Mouse (Mus musculus): ENCODE results near the gene Gm10837.
A peak's percentile ranks its signal among the peaks of the same experiment; 100 is the strongest.

Gene Gm10837

DNA sequence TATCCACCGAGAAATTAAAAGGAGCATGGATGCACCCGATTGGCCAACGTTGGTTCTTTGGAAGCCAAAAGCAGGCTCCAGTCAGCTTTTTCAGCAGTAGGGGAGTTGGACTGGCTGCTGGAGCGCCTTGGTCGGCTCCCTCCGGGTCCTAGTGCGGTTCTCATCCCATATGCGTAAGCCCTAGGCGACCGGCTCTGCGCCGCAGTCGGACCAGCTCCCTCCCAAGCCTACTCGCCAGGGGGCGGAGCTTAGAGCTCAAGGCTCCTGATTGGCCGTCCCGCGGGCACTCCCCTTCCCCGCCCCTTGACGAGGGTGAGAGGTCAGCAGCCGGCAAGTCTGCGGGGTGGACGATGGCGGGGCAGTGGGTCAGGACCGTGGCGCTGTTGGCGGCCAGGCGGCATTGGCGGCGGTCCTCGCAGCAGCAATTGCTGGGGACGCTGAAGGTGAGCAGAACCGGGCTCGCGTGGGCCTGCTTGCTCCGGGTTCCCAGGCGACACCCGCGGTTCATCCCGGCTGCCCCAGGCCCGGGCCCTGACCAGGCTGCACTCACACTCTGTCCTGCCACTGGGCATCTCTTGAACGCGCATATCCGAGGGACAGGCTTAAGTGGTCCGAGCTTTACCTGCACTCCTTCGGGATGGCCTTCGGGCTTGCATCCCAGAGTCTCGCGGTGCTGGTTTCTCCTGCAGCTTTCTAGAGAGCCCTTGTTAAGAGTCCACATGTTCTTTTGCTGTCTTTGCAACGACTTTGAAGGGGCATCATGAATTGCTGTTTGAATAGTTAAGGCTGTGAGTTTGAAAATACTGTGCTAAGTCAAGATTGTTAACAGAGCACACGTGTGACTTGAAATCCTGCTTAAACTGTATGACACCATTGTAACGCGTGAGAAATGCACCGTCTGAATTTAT, 43.9 kb downstream of the Gm10837 start, which contains the start of gene Pcca:
Gene Pcca, plus strand, starts transcription at position 308 of the 908 bp plus-strand sequence.
- DNase-seq (ENCODE audit: low read depth, low spot score) = peak; percentile 98

DNA sequence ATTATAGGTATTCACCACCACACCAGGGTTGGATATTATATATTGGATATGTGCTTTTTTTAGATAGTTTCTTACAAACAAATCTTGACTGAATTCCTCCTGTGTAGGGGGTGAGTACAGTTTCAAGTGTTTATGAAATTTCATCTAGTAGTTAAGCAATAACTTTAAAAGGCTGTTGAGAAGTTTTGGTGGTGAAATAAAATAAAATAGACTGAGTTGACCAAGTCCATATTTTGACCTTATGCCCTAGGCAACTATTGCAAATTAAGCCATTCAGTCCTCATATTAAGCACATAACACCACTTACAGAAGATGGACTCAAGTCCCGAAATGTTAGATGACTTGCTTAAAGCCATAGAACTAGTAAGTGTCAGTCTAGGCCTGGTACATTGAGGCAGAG, 45.6 kb downstream of the Gm10837 start:
- DNase-seq (ENCODE audit: low read depth, low spot score) = no peak
